Comparison of ENCODE assay signal across 9 mouse cellular contexts in the genomic region with DNA sequence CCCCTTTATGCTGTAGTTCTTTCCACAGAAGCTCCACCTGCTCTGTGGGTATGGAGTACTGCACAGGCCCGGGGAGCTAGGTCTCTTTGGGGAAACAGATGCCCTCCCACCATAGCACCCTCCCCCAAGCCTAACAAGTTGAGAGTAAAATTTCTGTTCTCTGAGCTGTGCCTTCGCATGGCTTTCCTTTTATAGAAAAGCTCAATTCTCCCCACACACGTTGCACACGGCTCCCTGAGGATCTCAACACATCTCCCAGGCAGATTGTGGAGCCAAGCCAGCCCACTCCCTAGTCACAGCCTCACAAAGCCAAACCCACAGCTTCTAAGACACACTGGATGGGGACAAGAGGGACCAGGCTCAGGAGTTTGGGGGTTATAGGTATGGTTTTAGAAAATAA. TPM values are rescaled to one million over a fixed set of nuclear protein-coding genes. Genes with fewer than 3 reads are reported as not detected.
A peak's percentile ranks its signal among the peaks of the same experiment; 100 is the strongest.
DNase-seq lines count a peak whose midpoint lies in the region; ATAC-seq and TF ChIP-seq lines count a peak whose summit lies in the region.
"Had no signal": no experiment of that assay in that cellular context is flagged by ENCODE, and none has a peak within 500 bp of the region (broad histone marks: within the 10 kb centered on the region; RNA-seq: fewer than 3 reads in every experiment).

No protein-coding gene starts in this region.

- no peak overlapping the region; the same call in 1 of the 2 replicates for H3K9ac ChIP-seq in forebrain, embryonic 11.5 days (ENCODE audit: low read length)
- peak overlapping the region; percentile 98; the same call in 1 of the 2 replicates for H3K9ac ChIP-seq in forebrain, postnatal 0 days

- H3K27me3 ChIP-seq in forebrain, embryonic 10.5 days (ENCODE audit: poor library complexity, severe bottlenecking), result no peaks in the 10 kb centered on the region
- no peaks in the 10 kb centered on the region for H3K27me3 ChIP-seq in forebrain, embryonic 11.5 days (ENCODE audit: control insufficient read depth, insufficient read depth, low read length)
- no peaks in the 10 kb centered on the region for H3K27me3 ChIP-seq in forebrain, postnatal 0 days (ENCODE audit: insufficient read depth, low read length)

- no peak for ATAC-seq in forebrain, embryonic 11.5 days (replicated peaks; ENCODE audit: low FRiP score)
- ATAC-seq in forebrain, postnatal 0 days, result no peak

- H3K27ac ChIP-seq in forebrain, embryonic 10.5 days, result no peak overlapping the region
- H3K27ac ChIP-seq in forebrain, embryonic 11.5 days (ENCODE audit: low read depth, low read length), result no peak overlapping the region
- peak overlapping the region; percentile 95 for H3K27ac ChIP-seq in forebrain, postnatal 0 days (ENCODE audit: low read depth, low read length)
- H3K27ac ChIP-seq: macrophage had no signal

- TF ChIP-seq CTCF in forebrain, postnatal 0 days (IDR thresholded peaks at IDR 0.05; ENCODE audit: low read depth), result no peak

- 0 out of 2 replicates have a peak overlapping the region, but pooled peaks have one; percentile 93 for H3K4me3 ChIP-seq in forebrain, embryonic 10.5 days
- no peak overlapping the region for H3K4me3 ChIP-seq in forebrain, embryonic 11.5 days (ENCODE audit: low read depth, low read length)
- peak overlapping the region; percentile 82; the same call in 1 of the 2 replicates for H3K4me3 ChIP-seq in forebrain, postnatal 0 days (ENCODE audit: low read depth, low read length)

- H3K36me3 ChIP-seq in forebrain, embryonic 10.5 days (replicated peaks), result peaks cover 64% of the 10 kb centered on the region
- peaks cover 4% of the 10 kb centered on the region; the same call in 1 of the 2 replicates for H3K36me3 ChIP-seq in forebrain, embryonic 11.5 days (ENCODE audit: control insufficient read depth, insufficient read depth, low read length)
- peaks cover 36% of the 10 kb centered on the region for H3K36me3 ChIP-seq in forebrain, postnatal 0 days (ENCODE audit: insufficient read depth)

- H3K4me1 ChIP-seq in forebrain, embryonic 10.5 days, result peaks cover 55% of the 10 kb centered on the region
- H3K4me1 ChIP-seq in forebrain, embryonic 11.5 days (replicated peaks; ENCODE audit: control insufficient read depth, insufficient read depth, low read length), result peaks cover 24% of the 10 kb centered on the region
- peaks cover 22% of the 10 kb centered on the region for H3K4me1 ChIP-seq in forebrain, postnatal 0 days (ENCODE audit: insufficient read depth)

- H3K4me2 ChIP-seq in forebrain, embryonic 11.5 days (ENCODE audit: low read depth, low read length, severe bottlenecking), result no peak overlapping the region
- H3K4me2 ChIP-seq in forebrain, postnatal 0 days (ENCODE audit: low read depth), result peak overlapping the region; percentile 80

- no peaks in the 10 kb centered on the region for H3K9me3 ChIP-seq in forebrain, embryonic 10.5 days
- no peaks in the 10 kb centered on the region for H3K9me3 ChIP-seq in forebrain, embryonic 11.5 days (ENCODE audit: control insufficient read depth, low read length)
- H3K9me3 ChIP-seq in forebrain, postnatal 0 days (ENCODE audit: low read length), result no peaks in the 10 kb centered on the region

- DNase-seq in forebrain, embryonic 10.5 days (ENCODE audit: extremely low spot score, low spot score), result no peak
- DNase-seq in forebrain, embryonic 11.5 days (ENCODE audit: low spot score), result no peak
- DNase-seq in forebrain, postnatal 0 days, result peak; percentile 75
- DNase-seq in left cerebral cortex, adult 18-20 months (ENCODE audit: low spot score in 2 of 2), result peak; percentile 86 to 91
- peak; percentile 94 for DNase-seq in right cerebral cortex, adult 18-20 months
- no peak for DNase-seq in urinary bladder, adult 18-20 months (ENCODE audit: low spot score in 2 of 2)
- DNase-seq in adrenal gland, postnatal 4 days (ENCODE audit: low spot score in 2 of 2), result no peak
- no peak for DNase-seq in cerebellum, postnatal 10 days

- WGBS in forebrain, embryonic 10.5 days, result 77% methylated on average over 4 of the region's 4 CpGs
- WGBS in forebrain, embryonic 11.5 days, result 68% methylated on average over 4 of the region's 4 CpGs
- 25% methylated on average over 4 of the region's 4 CpGs for WGBS in forebrain, postnatal 0 days

RNA-seq across cellular contexts. Expression of gene Ctxn1, which starts 2.2 kb away (rescaled TPM):
- polyA plus RNA-seq in forebrain, embryonic 10.5 days (2016; fragmentation: Nextera tagmentation; extraction: Ambion mirVana), result 111 and 120 TPM in 2 replicates
- 153 and 167 TPM in 2 replicates for polyA plus RNA-seq in forebrain, embryonic 11.5 days (2014; fragmentation: Nextera tagmentation; extraction: Ambion mirVana)
- total RNA-seq in forebrain, postnatal 0 days (2014; rRNA removed), result 111 and 113 TPM in 2 replicates
- polyA plus RNA-seq in forebrain, postnatal 0 days (2015; fragmentation: Nextera tagmentation; extraction: Ambion mirVana), result 452 and 513 TPM in 2 replicates
- 100 to 1,000 TPM; 519 to 574 TPM for total RNA-seq in left cerebral cortex, adult 18-20 months (2021)
- 10 to 100 TPM; 25.9 to 42.7 TPM for total RNA-seq in adrenal gland, postnatal 4 days (2021)
- polyA plus RNA-seq: macrophage had no signal

RNA-seq across cellular contexts. Expression of gene Snapc2, which starts 4.0 kb away (rescaled TPM):
- 64.0 and 64.7 TPM in 2 replicates for polyA plus RNA-seq in forebrain, embryonic 10.5 days (2016; fragmentation: Nextera tagmentation; extraction: Ambion mirVana)
- polyA plus RNA-seq in forebrain, embryonic 11.5 days (2014; fragmentation: Nextera tagmentation; extraction: Ambion mirVana), result 64.4 and 77.5 TPM in 2 replicates
- 56.8 and 58.2 TPM in 2 replicates for total RNA-seq in forebrain, postnatal 0 days (2014; rRNA removed)
- polyA plus RNA-seq in forebrain, postnatal 0 days (2015; fragmentation: Nextera tagmentation; extraction: Ambion mirVana), result 56.0 and 65.5 TPM in 2 replicates
- 10 to 100 TPM; 30.6 to 31.8 TPM for total RNA-seq in left cerebral cortex, adult 18-20 months (2021)
- 10 to 100 TPM; 35.5 to 37.3 TPM for total RNA-seq in adrenal gland, postnatal 4 days (2021)

RNA-seq across cellular contexts. Expression of gene Tgfbr3l, which starts 8.9 kb away (rescaled TPM):
- 2.5 and 4.1 TPM in 2 replicates for polyA plus RNA-seq in forebrain, embryonic 10.5 days (2016; fragmentation: Nextera tagmentation; extraction: Ambion mirVana)
- 3.3 and 4.0 TPM in 2 replicates for polyA plus RNA-seq in forebrain, embryonic 11.5 days (2014; fragmentation: Nextera tagmentation; extraction: Ambion mirVana)
- total RNA-seq in forebrain, postnatal 0 days (2014; rRNA removed), result 8.4 and 18.6 TPM in 2 replicates
- polyA plus RNA-seq in forebrain, postnatal 0 days (2015; fragmentation: Nextera tagmentation; extraction: Ambion mirVana), result 1.1 and 1.3 TPM in 2 replicates
- 1 to 10 TPM; 9.5 TPM for total RNA-seq in left cerebral cortex, adult 18-20 months (2021)
- 10 to 100 TPM; 42.4 to 49.1 TPM for total RNA-seq in adrenal gland, postnatal 4 days (2021)

RNA-seq across cellular contexts. Expression of gene Gm49320, which starts 18.2 kb away (rescaled TPM):
- polyA plus RNA-seq in forebrain, embryonic 10.5 days (2016; fragmentation: Nextera tagmentation; extraction: Ambion mirVana), result 0.70 and 0.81 TPM in 2 replicates
- 0.88 and 0.90 TPM in 2 replicates for polyA plus RNA-seq in forebrain, embryonic 11.5 days (2014; fragmentation: Nextera tagmentation; extraction: Ambion mirVana)
- total RNA-seq in forebrain, postnatal 0 days (2014; rRNA removed), result 1.3 TPM in 1 of 2 replicates, not detected in the other
- 0.10 and 0.67 TPM in 2 replicates for polyA plus RNA-seq in forebrain, postnatal 0 days (2015; fragmentation: Nextera tagmentation; extraction: Ambion mirVana)
- not detected for total RNA-seq in left cerebral cortex, adult 18-20 months (2021)
- total RNA-seq in adrenal gland, postnatal 4 days (2021), result 1 to 10 TPM; 4.4 to 6.0 TPM

RNA-seq across cellular contexts. Expression of gene Map2k7, which starts 18.4 kb away (rescaled TPM):
- 29.9 and 31.4 TPM in 2 replicates for polyA plus RNA-seq in forebrain, embryonic 10.5 days (2016; fragmentation: Nextera tagmentation; extraction: Ambion mirVana)
- polyA plus RNA-seq in forebrain, embryonic 11.5 days (2014; fragmentation: Nextera tagmentation; extraction: Ambion mirVana), result 14.1 and 19.5 TPM in 2 replicates
- 26.3 and 45.8 TPM in 2 replicates for total RNA-seq in forebrain, postnatal 0 days (2014; rRNA removed)
- polyA plus RNA-seq in forebrain, postnatal 0 days (2015; fragmentation: Nextera tagmentation; extraction: Ambion mirVana), result 19.2 and 24.4 TPM in 2 replicates
- total RNA-seq in left cerebral cortex, adult 18-20 months (2021), result 100 to 1,000 TPM in 1 of 2 experiments, 10 to 100 TPM in 1; 92.3 to 108 TPM
- 100 to 1,000 TPM; 121 to 129 TPM for total RNA-seq in adrenal gland, postnatal 4 days (2021)

Comparison
In these comparisons a context has a peak if more than half of its experiments do, and no peak if none do; other contexts are left out.
1. DNase-seq: peak in forebrain, postnatal 0 days (single experiment), left cerebral cortex, adult 18-20 months (2 of 2) and right cerebral cortex, adult 18-20 months (single experiment); none in forebrain, embryonic 10.5 days (single experiment), forebrain, embryonic 11.5 days (single experiment), urinary bladder, adult 18-20 months (0 of 2), adrenal gland, postnatal 4 days (0 of 2) and cerebellum, postnatal 10 days (0 of 2).